Comparison of ENCODE assay signal across 9 mouse cellular contexts in genomic region chr11:83424681-83425080, GRCm38 (mm10). TPM values are rescaled to one million over a fixed set of nuclear protein-coding genes. Genes with fewer than 3 reads are reported as not detected.
DNase-seq lines count a peak whose midpoint lies in the region; ATAC-seq and TF ChIP-seq lines count a peak whose summit lies in the region.
"Had no signal": no experiment of that assay in that cellular context is flagged by ENCODE, and none has a peak within 500 bp of the region (broad histone marks: within the 10 kb centered on the region; RNA-seq: fewer than 3 reads in every experiment).

No protein-coding gene starts in this region.

- no peak for TF ChIP-seq POLR2A in MEL (IDR thresholded peaks at IDR 0.05; ENCODE audit: control insufficient read depth in 1 of 2, insufficient read depth in 1 of 2, low read depth in 1 of 2, low read length in 2 of 2, poor library complexity in 1 of 2)

- no peaks in the 10 kb centered on the region for H3K79me2 ChIP-seq in MEL (ENCODE audit: control insufficient read depth, insufficient read depth, low read length, poor library complexity)

- DNase-seq in 416B (ENCODE audit: low read depth), result peak; percentile 71
- DNase-seq in MEL (ENCODE audit: low read depth, low spot score), result peak; percentile 81
- peak; percentile 90 to 95 for DNase-seq in cerebellum, postnatal 10 days
- peak; percentile 76 to 85 for DNase-seq in frontal cortex, postnatal 36 days (ENCODE audit: low spot score in 2 of 2)
- DNase-seq in kidney, postnatal 14 days, result peak; percentile 79
- peak; percentile 91 for DNase-seq in lung, embryonic 14.5 days
- peak; percentile 81 for DNase-seq in thymus, postnatal 4 days

- H3K27ac ChIP-seq in MEL (ENCODE audit: control insufficient read depth, low read depth, low read length), result no peak overlapping the region
- H3K27ac ChIP-seq in lung, embryonic 14.5 days (ENCODE audit: low read depth), result no peak overlapping the region

- WGBS in lung, embryonic 14.5 days, result 5% methylated on average over 8 of the region's 8 CpGs

- peaks cover 0 to 12% of the 10 kb centered on the region in 2 experiments; a peak in 2 of 4 replicates for H3K4me1 ChIP-seq in MEL (ENCODE audit: control insufficient read depth in 1 of 2, insufficient read depth in 2 of 2, low read length in 2 of 2)
- no peaks in the 10 kb centered on the region for H3K4me1 ChIP-seq in lung, embryonic 14.5 days (ENCODE audit: insufficient read depth)

- H3K4me3 ChIP-seq in MEL (ENCODE audit: control insufficient read depth in 1 of 2, insufficient read depth in 1 of 2, low read depth in 2 of 2, low read length in 2 of 2), result no peak overlapping the region
- no peak overlapping the region for H3K4me3 ChIP-seq in lung, embryonic 14.5 days (ENCODE audit: low read depth, low read length)

- no peaks in the 10 kb centered on the region for H3K9me3 ChIP-seq in MEL (replicated peaks; ENCODE audit: insufficient read depth, low read length)
- no peaks in the 10 kb centered on the region for H3K9me3 ChIP-seq in lung, embryonic 14.5 days (ENCODE audit: low read depth, low read length)

- peak; percentile 79 to 99 (median 97) for TF ChIP-seq CTCF in MEL (IDR thresholded peaks at IDR 0.05 in 2 of 3, conservative IDR thresholded peaks at IDR 0.05 in 1 of 3; ENCODE audit: control insufficient read depth in 1 of 3, insufficient read depth in 1 of 3, low read depth in 2 of 3, low read length in 3 of 3, poor library complexity in 1 of 3, severe bottlenecking in 1 of 3)
- peak; percentile 94 for TF ChIP-seq CTCF in lung, embryonic 14.5 days (IDR thresholded peaks at IDR 0.05; ENCODE audit: low read depth)

- peaks cover 0 to 5% of the 10 kb centered on the region in 2 experiments; a peak in 1 of 4 replicates for H3K36me3 ChIP-seq in MEL (ENCODE audit: control insufficient read depth in 1 of 2, insufficient read depth in 2 of 2, low read length in 2 of 2)
- no peaks in the 10 kb centered on the region for H3K36me3 ChIP-seq in lung, embryonic 14.5 days (ENCODE audit: insufficient read depth)

- TF ChIP-seq EP300 in MEL (IDR thresholded peaks at IDR 0.05; ENCODE audit: low read depth in 1 of 2, low read length in 2 of 2), result no peak

- H3K27me3 ChIP-seq in MEL (ENCODE audit: control insufficient read depth in 1 of 2, insufficient read depth in 2 of 2, low read length in 2 of 2), result peaks cover 0 to 3% of the 10 kb centered on the region in 2 experiments; a peak in 3 of 4 replicates
- peaks cover 29% of the 10 kb centered on the region for H3K27me3 ChIP-seq in lung, embryonic 14.5 days (ENCODE audit: insufficient read depth, low read length)

- TF ChIP-seq RAD21 in MEL (IDR thresholded peaks at IDR 0.05; ENCODE audit: low read depth, low read length), result peak; percentile 98

- H3K9ac ChIP-seq in MEL (ENCODE audit: control insufficient read depth, low read depth, low read length, poor library complexity, severe bottlenecking), result no peak overlapping the region
- H3K9ac ChIP-seq in lung, embryonic 14.5 days, result no peak overlapping the region

- H3K4me2 ChIP-seq in lung, embryonic 14.5 days, result no peak overlapping the region

- no peak for ATAC-seq in lung, embryonic 14.5 days (ENCODE audit: insufficient read depth)
- ATAC-seq in neutrophil, adult 5-6 weeks (ENCODE audit: extremely low read depth, insufficient number of reproducible peaks, low FRiP score, poor library complexity, severe bottlenecking), result peak; percentile 45; the same call in 1 of the 2 replicates

TF ChIP-seq in MEL, 35 proteins besides CTCF, POLR2A, EP300 and RAD21:
- TF ChIP-seq E2F4 (IDR thresholded peaks at IDR 0.05; ENCODE audit: borderline replicate concordance, low read depth, low read length), result no peak
- TF ChIP-seq KAT2A (conservative IDR thresholded peaks at IDR 0.05; ENCODE audit: low read depth, low read length), result no peak
- no peak for TF ChIP-seq CHD2 (IDR thresholded peaks at IDR 0.05; ENCODE audit: low read length)
- no peak for TF ChIP-seq MXI1 (IDR thresholded peaks at IDR 0.05; ENCODE audit: low read depth, low read length)
- TF ChIP-seq TBP (IDR thresholded peaks at IDR 0.05; ENCODE audit: low read depth, low read length), result peak; percentile 41; the same call in 1 of the 2 replicates
- peak; percentile 83 for TF ChIP-seq SMC3 (IDR thresholded peaks at IDR 0.05; ENCODE audit: low read depth, low read length)
- TF ChIP-seq TCF12 (IDR thresholded peaks at IDR 0.05; ENCODE audit: low read depth, low read length), result no peak
- no peak for TF ChIP-seq GATA1 (IDR thresholded peaks at IDR 0.05; ENCODE audit: low read depth, low read length)
- no peak for TF ChIP-seq NELFE (IDR thresholded peaks at IDR 0.05; ENCODE audit: low read depth, low read length)
- no peak for TF ChIP-seq TAL1 (IDR thresholded peaks at IDR 0.05; ENCODE audit: low read length)
- TF ChIP-seq ZC3H11A (IDR thresholded peaks at IDR 0.05; ENCODE audit: low read depth, low read length), result peak; percentile 82
- TF ChIP-seq NRF1 (IDR thresholded peaks at IDR 0.05; ENCODE audit: insufficient read depth, low read depth, low read length, poor library complexity, severe bottlenecking), result no peak
- TF ChIP-seq GABPA (IDR thresholded peaks at IDR 0.05; ENCODE audit: low read depth, low read length), result no peak
- TF ChIP-seq MAFK (IDR thresholded peaks at IDR 0.05; ENCODE audit: borderline replicate concordance, low read depth, low read length), result no peak
- no peak for TF ChIP-seq ZMIZ1 (IDR thresholded peaks at IDR 0.05; ENCODE audit: low read depth, low read length)
- no peak for TF ChIP-seq MEF2A (IDR thresholded peaks at IDR 0.05; ENCODE audit: extremely low read depth, insufficient replicate concordance, low read depth, low read length, poor library complexity, severe bottlenecking)
- TF ChIP-seq MAZ (IDR thresholded peaks at IDR 0.05; ENCODE audit: low read depth, low read length), result no peak

RNA-seq across cellular contexts. Expression of gene Gas2l2, which starts 4.6 kb away (rescaled TPM):
- not detected in 2 replicates for total RNA-seq in MEL (2012; rRNA removed)
- not detected for polyA plus RNA-seq in MEL (2012; ENCODE audit: insufficient read depth in 1 of 2, insufficient read length in 2 of 2, low read depth in 1 of 2, low replicate concordance in 2 of 2, missing spikeins in 1 of 2)
- polyA plus RNA-seq in lung, embryonic 14.5 days (2014; fragmentation: Nextera tagmentation; extraction: Ambion mirVana), result not detected in 2 replicates
- total RNA-seq in neutrophil, adult 5-6 weeks (2017), result not detected in 2 replicates

RNA-seq across cellular contexts. Expression of gene 1700020L24Rik, which starts 12.8 kb away (rescaled TPM):
- not detected in 2 replicates for total RNA-seq in MEL (2012; rRNA removed)
- polyA plus RNA-seq in MEL (2012; ENCODE audit: insufficient read depth in 1 of 2, insufficient read length in 2 of 2, low read depth in 1 of 2, low replicate concordance in 2 of 2, missing spikeins in 1 of 2), result under 1 TPM in 1 of 2 experiments, not detected in 1; 0.60 TPM
- polyA plus RNA-seq in lung, embryonic 14.5 days (2014; fragmentation: Nextera tagmentation; extraction: Ambion mirVana), result 0.23 and 0.64 TPM in 2 replicates
- 0.93 and 2.6 TPM in 2 replicates for total RNA-seq in neutrophil, adult 5-6 weeks (2017)
- total RNA-seq: gastrocnemius, postnatal 4 days had no signal

RNA-seq across cellular contexts. Expression of gene Rasl10b, which starts 15.7 kb away (rescaled TPM):
- not detected in 2 replicates for total RNA-seq in MEL (2012; rRNA removed)
- under 1 TPM in 1 of 2 experiments, not detected in 1; 0.04 TPM for polyA plus RNA-seq in MEL (2012; ENCODE audit: insufficient read depth in 1 of 2, insufficient read length in 2 of 2, low read depth in 1 of 2, low replicate concordance in 2 of 2, missing spikeins in 1 of 2)
- 0.88 and 1.3 TPM in 2 replicates for polyA plus RNA-seq in lung, embryonic 14.5 days (2014; fragmentation: Nextera tagmentation; extraction: Ambion mirVana)
- 0.37 and 1.0 TPM in 2 replicates for total RNA-seq in neutrophil, adult 5-6 weeks (2017)

RNA-seq across cellular contexts. Expression of gene Mmp28, which starts 38.2 kb away (rescaled TPM):
- not detected in 2 replicates for total RNA-seq in MEL (2012; rRNA removed)
- under 1 TPM in 1 of 2 experiments, not detected in 1; 0.03 TPM for polyA plus RNA-seq in MEL (2012; ENCODE audit: insufficient read depth in 1 of 2, insufficient read length in 2 of 2, low read depth in 1 of 2, low replicate concordance in 2 of 2, missing spikeins in 1 of 2)
- polyA plus RNA-seq in lung, embryonic 14.5 days (2014; fragmentation: Nextera tagmentation; extraction: Ambion mirVana), result 2.1 TPM in 2 replicates
- total RNA-seq in neutrophil, adult 5-6 weeks (2017), result 0.25 TPM in 1 of 2 replicates, not detected in the other

RNA-seq across cellular contexts. Expression of gene Taf15, which starts 48.2 kb away (rescaled TPM):
- 31.8 and 51.2 TPM in 2 replicates for total RNA-seq in MEL (2012; rRNA removed)
- 100 to 1,000 TPM in 1 of 2 experiments, not detected in 1; 236 TPM for polyA plus RNA-seq in MEL (2012; ENCODE audit: insufficient read depth in 1 of 2, insufficient read length in 2 of 2, low read depth in 1 of 2, low replicate concordance in 2 of 2, missing spikeins in 1 of 2)
- polyA plus RNA-seq in lung, embryonic 14.5 days (2014; fragmentation: Nextera tagmentation; extraction: Ambion mirVana), result 14.4 and 14.7 TPM in 2 replicates
- 59.3 and 61.3 TPM in 2 replicates for total RNA-seq in neutrophil, adult 5-6 weeks (2017)
